Mouse (Mus musculus): ENCODE measurements around the gene Ankk1. TPM values are rescaled to one million over a fixed set of nuclear protein-coding genes. Genes with fewer than 3 reads are reported as not detected.

Gene Ankk1
- polyA plus RNA-seq, 1 experiment from 2014 or later, result not detected

Other genes starting within 250 kb of the Ankk1 start
- not detected in 2 replicates for gene Gm4894, start 176.5 kb downstream of the Ankk1 start, polyA plus RNA-seq (2016; fragmentation: Nextera tagmentation; extraction: Ambion mirVana)
- gene Drd2, start 86.4 kb downstream of the Ankk1 start, polyA plus RNA-seq (2016; fragmentation: Nextera tagmentation; extraction: Ambion mirVana), result not detected in 2 replicates
- gene Ttc12, start 59.2 kb upstream of the Ankk1 start, polyA plus RNA-seq (2016; fragmentation: Nextera tagmentation; extraction: Ambion mirVana), result 1.7 TPM in 2 replicates

Measured in heart, embryonic 12.5 days (tissue).